Mouse (Mus musculus) thymus, postnatal 14 days (tissue): ENCODE data around the gene Abcc4.

Experiments used
- DNase-seq: peaks from one replicate; pipeline ENCODE4 v3.0.0; 2021

The Abcc4 gene

GRCm38 (mm10) chr14:118710945-118711344 is 4.9 kb upstream of the Abcc4 start:
- no peak for DNase-seq

DNA sequence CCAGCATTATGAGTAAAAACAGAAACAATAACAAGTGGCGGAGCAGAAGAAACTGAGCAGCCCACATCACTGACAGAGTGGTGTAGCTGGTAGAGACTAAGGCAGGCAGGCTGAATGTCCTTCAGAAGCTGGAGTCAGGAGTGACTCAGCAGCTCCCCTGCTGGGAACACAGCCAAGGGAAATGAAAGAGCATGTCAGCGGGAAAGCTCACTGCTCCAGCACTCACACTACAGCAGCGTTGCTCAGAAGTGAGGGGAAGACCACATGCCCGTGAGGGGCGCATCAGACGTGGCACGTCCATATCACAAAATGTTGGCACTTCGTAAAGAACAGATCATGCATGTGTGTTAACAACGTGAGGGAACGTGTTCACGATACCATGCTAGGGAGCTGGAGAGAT is 3.7 kb upstream of the Abcc4 start:
- DNase-seq = peak; percentile 42

GRCm38 (mm10) chr14:118708126-118708525 is 2.1 kb upstream of the Abcc4 start:
- DNase-seq = no peak

GRCm38 (mm10) chr14:118706962-118707361 is 943 bp upstream of the Abcc4 start:
- DNase-seq = no peak

- no peak for DNase-seq
These were observed 583 bp downstream of the Abcc4 start for GRCm38 (mm10) chr14:118705465-118705807.

- no peak for DNase-seq
These were observed 2.7 kb downstream of the Abcc4 start for GRCm38 (mm10) chr14:118703363-118703762.

- peak; percentile 53 for DNase-seq
These were observed 3.9 kb downstream of the Abcc4 start for GRCm38 (mm10) chr14:118701991-118702608.

DNA sequence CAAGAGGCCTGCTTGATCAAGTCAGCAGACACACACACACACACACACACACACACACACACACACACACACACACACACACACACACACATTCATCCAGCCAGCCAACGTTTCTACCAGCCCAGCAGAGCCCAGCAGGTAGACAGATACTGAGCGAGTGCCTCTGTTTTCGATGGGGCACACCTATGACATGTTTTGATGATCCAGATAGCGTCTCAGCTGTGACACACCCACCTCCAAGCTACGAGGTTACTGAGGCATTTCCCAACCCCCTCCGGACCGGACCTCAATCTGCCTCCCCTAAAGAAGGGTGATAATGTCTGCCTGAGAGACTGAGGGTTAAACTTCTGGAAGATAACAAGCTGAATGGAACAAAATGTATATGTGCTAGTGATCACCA is 5.4 kb downstream of the Abcc4 start:
- DNase-seq = no peak

GRCm38 (mm10) chr14:118699963-118700362 is 6.1 kb downstream of the Abcc4 start:
- DNase-seq = no peak

- DNase-seq = no peak
These were observed 6.5 kb downstream of the Abcc4 start for GRCm38 (mm10) chr14:118699508-118699907.

- no peak for DNase-seq
These were observed 9.3 kb downstream of the Abcc4 start for GRCm38 (mm10) chr14:118696556-118697289.

GRCm38 (mm10) chr14:118695866-118696265 is 10.2 kb downstream of the Abcc4 start:
- DNase-seq = no peak

DNA sequence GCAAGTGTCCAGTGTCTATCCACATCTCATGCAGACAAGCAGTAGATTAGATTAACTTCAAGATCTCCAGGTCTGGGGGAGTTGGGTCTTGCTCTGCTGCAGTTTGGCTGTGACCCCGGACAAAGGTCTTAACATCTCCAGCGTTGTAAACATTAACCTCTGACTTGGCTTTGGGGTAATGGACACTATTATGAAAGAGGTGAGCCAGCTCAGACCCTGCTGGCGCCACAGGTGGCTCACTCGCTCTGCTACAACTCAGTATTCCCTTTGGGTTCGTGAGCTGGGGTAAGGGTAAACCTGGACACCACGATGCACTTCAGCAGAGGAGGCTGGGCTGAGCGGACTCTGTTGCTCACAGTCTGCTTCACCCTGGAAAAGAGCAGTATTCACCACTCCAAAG is 11.7 kb downstream of the Abcc4 start:
- DNase-seq = no peak

- DNase-seq = no peak
These were observed 14.1 kb downstream of the Abcc4 start for GRCm38 (mm10) chr14:118691910-118692309.

- no peak for DNase-seq
These were observed 14.6 kb downstream of the Abcc4 start for GRCm38 (mm10) chr14:118691404-118691803.

DNA sequence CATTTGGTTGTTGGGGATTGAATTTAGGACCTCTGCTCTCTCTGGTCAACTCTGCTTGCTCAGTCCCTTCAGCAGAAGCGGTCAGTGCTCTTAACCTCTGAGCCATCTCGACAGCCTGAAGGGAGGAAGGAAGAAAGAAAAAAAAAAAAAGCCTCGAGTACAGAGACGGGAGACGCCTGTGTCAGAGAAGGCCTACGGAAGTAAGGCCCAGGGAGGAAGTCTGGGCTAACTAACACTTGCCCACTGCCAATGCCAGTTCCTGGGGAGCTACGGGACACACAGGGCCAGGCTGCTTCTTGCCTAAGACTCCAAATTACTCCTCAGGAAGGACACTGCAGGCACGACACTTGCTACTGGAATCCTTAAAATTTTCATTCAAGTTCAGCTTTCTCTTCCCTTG is 15.1 kb downstream of the Abcc4 start:
- no peak for DNase-seq

GRCm38 (mm10) chr14:118690336-118690735 is 15.7 kb downstream of the Abcc4 start:
- no peak for DNase-seq

GRCm38 (mm10) chr14:118688643-118689042 is 17.4 kb downstream of the Abcc4 start:
- no peak for DNase-seq

- DNase-seq = no peak
These were observed 19.2 kb downstream of the Abcc4 start for GRCm38 (mm10) chr14:118686861-118687260.

- no peak for DNase-seq
These were observed 20.4 kb downstream of the Abcc4 start for GRCm38 (mm10) chr14:118685572-118685971.

DNA sequence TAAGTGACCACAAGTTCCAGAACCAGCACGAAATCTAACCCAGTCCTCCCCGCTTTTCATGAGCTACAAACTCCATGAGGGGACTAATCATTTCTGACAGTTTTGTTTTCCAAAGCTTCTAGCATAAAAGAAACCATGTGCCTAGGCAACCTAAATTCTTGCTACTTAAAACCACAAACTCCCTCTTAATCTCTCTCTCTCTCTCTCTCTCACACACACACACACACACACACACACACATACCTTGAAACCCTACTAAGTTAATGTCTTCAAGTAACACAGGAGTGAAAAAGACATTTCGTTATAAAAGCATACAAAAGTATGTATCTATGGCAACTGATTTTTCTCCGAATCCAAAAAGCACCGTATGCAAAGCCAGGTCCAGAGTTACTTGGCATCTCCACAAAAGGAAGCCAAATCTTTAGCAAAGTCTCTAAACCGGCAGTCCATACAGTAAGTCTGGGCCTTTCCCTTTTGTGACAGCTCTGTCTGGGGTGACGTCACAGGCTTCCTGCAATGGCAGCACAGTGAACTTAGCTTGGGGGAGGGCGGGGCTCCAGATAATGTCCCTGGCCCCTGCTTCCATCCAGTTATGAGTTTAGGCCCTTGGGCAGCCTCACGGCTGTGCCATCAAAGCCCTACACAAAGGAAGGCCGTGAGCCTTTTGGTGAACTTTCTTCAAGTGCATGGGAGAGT is 23.5 kb downstream of the Abcc4 start:
- peak; percentile 25 for DNase-seq

DNA sequence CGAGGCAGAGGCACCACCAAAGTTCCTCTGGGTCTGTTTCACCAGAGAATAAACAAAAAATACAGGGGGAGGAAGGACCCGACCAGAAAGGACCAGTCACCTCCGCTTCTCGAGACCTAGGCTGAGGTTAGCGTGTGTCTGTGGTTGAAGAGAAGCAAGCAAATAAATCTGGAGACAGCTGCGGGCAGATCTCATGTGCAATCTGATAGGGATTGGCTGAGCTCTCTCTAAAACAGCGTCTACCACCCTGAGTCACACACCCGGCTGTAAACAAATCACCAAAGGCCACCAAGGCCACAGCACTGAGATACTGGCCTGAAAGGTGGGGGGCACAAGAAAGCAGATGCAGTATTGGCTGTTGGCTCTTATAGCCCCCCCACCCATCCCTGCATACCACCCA is 24.9 kb downstream of the Abcc4 start:
- DNase-seq = no peak

DNA sequence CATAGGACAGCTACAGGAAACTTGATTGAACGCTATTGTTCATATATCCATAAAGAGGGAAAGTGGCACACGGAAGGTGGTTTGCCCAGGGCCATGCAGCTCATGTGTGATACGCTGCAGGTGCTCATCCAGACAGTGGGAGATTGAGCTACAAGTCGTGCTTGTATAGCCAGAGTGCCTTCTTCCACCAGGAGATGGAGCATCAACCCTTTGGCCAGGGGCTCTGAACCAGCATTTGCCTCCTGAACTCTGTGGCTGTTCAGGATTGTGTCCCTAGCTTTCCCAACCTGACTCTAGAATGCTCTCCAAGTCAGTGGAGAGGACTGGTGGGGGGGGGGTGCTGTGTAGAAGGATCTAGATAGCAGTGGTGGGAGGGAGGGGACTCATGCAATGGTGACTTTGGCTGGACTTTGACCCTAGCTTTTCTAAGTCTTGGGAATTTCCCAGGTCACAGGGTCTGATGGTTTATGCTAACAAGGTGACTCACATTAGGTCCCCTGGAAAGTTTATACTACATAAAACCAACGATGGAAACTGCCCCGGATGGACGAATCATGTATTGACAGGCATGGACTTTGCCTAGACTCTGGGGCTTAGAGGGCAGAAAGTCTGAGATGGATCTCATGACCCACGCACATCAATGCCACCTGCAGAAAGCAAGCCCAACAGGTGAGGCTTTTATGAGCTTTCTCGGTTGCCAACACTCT is 27.6 kb downstream of the Abcc4 start:
- no peak for DNase-seq
